Mouse (Mus musculus): ENCODE data around the gene Optn.

DNA sequence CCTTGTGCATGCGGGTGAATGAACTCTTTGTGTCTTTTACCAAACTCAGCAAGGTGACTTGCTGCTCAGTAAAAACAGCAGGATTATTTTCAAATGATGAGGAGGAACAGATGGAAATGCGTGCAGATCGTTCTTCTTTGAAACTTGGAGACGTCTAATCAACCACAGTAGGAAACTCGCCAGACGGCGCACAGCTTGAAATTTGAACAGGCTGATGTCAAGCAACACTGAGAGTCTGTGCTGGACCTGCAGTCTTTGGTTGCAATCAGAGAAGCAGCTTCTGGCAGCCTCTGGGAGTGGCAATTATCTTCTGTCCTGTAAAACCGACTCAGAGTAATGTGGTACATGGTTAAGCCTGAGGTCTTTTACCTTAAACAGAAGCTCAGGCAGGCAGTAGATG is 85.8 kb downstream of the Optn start:
- TF ChIP-seq CTCF (IDR thresholded peaks at IDR 0.05) (no peak), POLR2A (IDR thresholded peaks at IDR 0.05; ENCODE audit: insufficient read depth, low read depth, low read length) (no peak), EP300 (IDR thresholded peaks at IDR 0.05; ENCODE audit: insufficient read depth, low read depth, low read length) (no peak)

Data from heart, adult 2 months (tissue).